Mouse (Mus musculus): ENCODE data around the gene Sbno2.

Sbno2 gene

GRCm38 (mm10) chr10:80035148-80035547, 70.2 kb downstream of the Sbno2 start:
- ChIA-PET CTCF (interaction anchor here in 3 of 4 experiments (0.9 to 2.2 kb wide), 6 partner anchors 8 to 151 kb away, joined by 3 to 6 read pairs (median 4); no protein-coding TSS in a partner anchor), POLR2A (interaction anchor here (0.5 to 29.7 kb wide), 23 partner anchors 8 to 181 kb away, joined by 3 to 849 read pairs (median 5); partner anchors contain the start of genes Gpx4 (in 3 of the 4), 1600002K03Rik (in 1 of the 4), Arhgap45 (in 1 of the 4) and Cnn2 (in 1 of the 4))

- POLR2A ChIA-PET: interaction anchor here in 3 of 4 experiments (0.5 to 29.7 kb wide), 33 partner anchors 8 to 134 kb away, joined by 3 to 849 read pairs (median 5); partner anchors contain the start of genes Gpx4 (in 3 of the 3), Wdr18 (in 2 of the 3), Arhgap45 (in 1 of the 3) and Cbarp (in 1 of the 3)
- CTCF ChIA-PET: interaction anchor here (0.6 to 2.3 kb wide), 19 partner anchors 10 to 1491 kb away, joined by 3 to 16 read pairs (median 3); partner anchors contain the start of genes Fgf22 (in 1 of the 4) and Tmem259 (in 1 of the 4)
These were observed 71.6 kb downstream of the Sbno2 start for GRCm38 (mm10) chr10:80033511-80034391.

GRCm38 (mm10) chr10:80032799-80033480, 72.4 kb downstream of the Sbno2 start:
- CTCF ChIA-PET: interaction anchor here in 3 of 4 experiments (0.6 to 2.3 kb wide), 8 partner anchors 9 to 628 kb away, joined by 3 to 16 read pairs (median 3); partner anchors contain the start of genes Fgf22 (in 1 of the 3) and Tmem259 (in 1 of the 3)
- POLR2A ChIA-PET: interaction anchor here (0.5 to 29.7 kb wide), 30 partner anchors 9 to 232 kb away, joined by 3 to 849 read pairs (median 6); partner anchors contain the start of genes Gpx4 (in 3 of the 4), Wdr18 (in 2 of the 4), Arhgap45 (in 1 of the 4) and Cbarp (in 1 of the 4)

- CTCF ChIA-PET: interaction anchor here in 3 of 4 experiments (0.6 to 1.8 kb wide), 8 partner anchors 10 to 560 kb away, joined by 3 to 9 read pairs (median 4); partner anchors contain the start of gene Abhd17a (in 1 of the 3)
These were observed 74.6 kb downstream of the Sbno2 start for GRCm38 (mm10) chr10:80030736-80031135.

GRCm38 (mm10) chr10:80030191-80030590, 75.2 kb downstream of the Sbno2 start:
- ChIA-PET POLR2A (interaction anchor here (0.6 to 29.7 kb wide), 19 partner anchors 11 to 831 kb away, joined by 3 to 849 read pairs (median 4); partner anchors contain the start of genes Gpx4 (in 3 of the 4), Tmem259 (in 2 of the 4), Arhgap45 (in 1 of the 4) and Polr2e (in 1 of the 4)), CTCF (interaction anchor here in 3 of 4 experiments (0.6 to 3.6 kb wide), 5 partner anchors 27 to 560 kb away, joined by 3 to 13 read pairs (median 5); partner anchors contain the start of gene Abhd17a (in 1 of the 3))

More at GRCm38 (mm10) chr10:80030736-80031135, 74.6 kb downstream of the Sbno2 start:
- POLR2A ChIA-PET: interaction anchor here (0.6 to 29.7 kb wide), 21 partner anchors 11 to 807 kb away, joined by 3 to 849 read pairs (median 6); partner anchors contain the start of genes Gpx4 (in 3 of the 4), Tmem259 (in 2 of the 4), Arhgap45 (in 1 of the 4) and Polr2e (in 1 of the 4)

GRCm38 (mm10) chr10:80028521-80028846, 76.9 kb downstream of the Sbno2 start:
- ChIA-PET CTCF (interaction anchor here in 2 of 4 experiments (0.5 to 3.6 kb wide), 11 partner anchors 9 to 290 kb away, joined by 3 to 13 read pairs (median 3); partner anchors contain the start of genes Tmem259 (in 2 of the 2) and Arhgap45 (in 1 of the 2)), POLR2A (interaction anchor here (0.5 to 29.7 kb wide), 46 partner anchors 8 to 888 kb away, joined by 3 to 849 read pairs (median 5); partner anchors contain the start of genes Arhgap45 (in 3 of the 4), Gpx4 (in 3 of the 4), Polr2e (in 2 of the 4) and Tmem259 (in 2 of the 4))

GRCm38 (mm10) chr10:80027681-80028520, 77.5 kb downstream of the Sbno2 start:
- ChIA-PET POLR2A (interaction anchor here (0.5 to 29.7 kb wide), 56 partner anchors 7 to 301 kb away, joined by 3 to 849 read pairs (median 4); partner anchors contain the start of genes Arhgap45 (in 3 of the 4), Gpx4 (in 3 of the 4), Polr2e (in 2 of the 4) and Tmem259 (in 2 of the 4)), CTCF (interaction anchor here in 2 of 4 experiments (0.5 to 3.6 kb wide), 11 partner anchors 8 to 289 kb away, joined by 3 to 13 read pairs (median 3); partner anchors contain the start of gene Tmem259 (in 2 of the 2))

- ChIA-PET POLR2A (interaction anchor here in 3 of 4 experiments (0.6 to 29.7 kb wide), 24 partner anchors 8 to 348 kb away, joined by 3 to 849 read pairs (median 4); partner anchors contain the start of genes Tmem259 (in 3 of the 3), Arhgap45 (in 2 of the 3), Gpx4 (in 2 of the 3) and Polr2e (in 2 of the 3)), CTCF (interaction anchor here in 1 of 4 experiments (0.7 to 2.8 kb wide), 3 partner anchors 12 to 42 kb away, joined by 3 to 9 read pairs (median 3); partner anchors contain the start of gene Tmem259)
These were observed 79.5 kb downstream of the Sbno2 start for GRCm38 (mm10) chr10:80025889-80026288.

GRCm38 (mm10) chr10:80025463-80025862, 79.9 kb downstream of the Sbno2 start:
- CTCF ChIA-PET: interaction anchor here in 1 of 4 experiments (2.8 kb wide), 1 partner anchor 41 kb away, joined by 9 read pairs; the partner anchor contains the start of gene Tmem259
- POLR2A ChIA-PET: interaction anchor here in 3 of 4 experiments (0.6 to 29.7 kb wide), 15 partner anchors 9 to 348 kb away, joined by 3 to 849 read pairs (median 7); partner anchors contain the start of genes Arhgap45 (in 2 of the 3), Gpx4 (in 2 of the 3), Polr2e (in 2 of the 3) and Tmem259 (in 1 of the 3)

GRCm38 (mm10) chr10:80025044-80025347, 80.4 kb downstream of the Sbno2 start:
- ChIA-PET POLR2A (interaction anchor here in 2 of 4 experiments (0.9 to 25.5 kb wide), 6 partner anchors 8 to 40 kb away, joined by 3 to 641 read pairs (median 33); partner anchors contain the start of genes Arhgap45 (in 2 of the 2), Gpx4 (in 1 of the 2), Polr2e (in 1 of the 2) and Tmem259 (in 1 of the 2)), CTCF (interaction anchor here in 1 of 4 experiments (2.8 kb wide), 1 partner anchor 41 kb away, joined by 9 read pairs; the partner anchor contains the start of gene Tmem259)

- ChIA-PET CTCF (interaction anchor here in 3 of 4 experiments (0.6 to 2.8 kb wide), 3 partner anchors 9 to 40 kb away, joined by 3 to 16 read pairs (median 9); partner anchors contain the start of gene Tmem259 (in 1 of the 3)), POLR2A (interaction anchor here in 3 of 4 experiments (0.6 to 25.5 kb wide), 12 partner anchors 8 to 187 kb away, joined by 3 to 641 read pairs (median 4); partner anchors contain the start of genes Arhgap45 (in 2 of the 3), Cirbp (in 1 of the 3), Gpx4 (in 1 of the 3) and Polr2e (in 1 of the 3))
These were observed 80.9 kb downstream of the Sbno2 start for GRCm38 (mm10) chr10:80024229-80025043.

- ChIA-PET CTCF (interaction anchor here in 3 of 4 experiments (0.6 to 0.9 kb wide), 6 partner anchors 9 to 241 kb away, joined by 3 to 16 read pairs (median 3); no protein-coding TSS in a partner anchor), POLR2A (interaction anchor here in 3 of 4 experiments (0.6 to 25.5 kb wide), 10 partner anchors 7 to 188 kb away, joined by 3 to 641 read pairs (median 4); partner anchors contain the start of genes Arhgap45 (in 1 of the 3), Cirbp (in 1 of the 3), Gpx4 (in 1 of the 3) and Polr2e (in 1 of the 3))
These were observed 81.6 kb downstream of the Sbno2 start for GRCm38 (mm10) chr10:80023758-80024157.

GRCm38 (mm10) chr10:80022806-80023205, 82.6 kb downstream of the Sbno2 start:
- ChIA-PET POLR2A (interaction anchor here (0.6 to 25.5 kb wide), 6 partner anchors 8 to 27 kb away, joined by 3 to 641 read pairs (median 6); partner anchors contain the start of genes Gpx4 (in 1 of the 4) and Polr2e (in 1 of the 4)), CTCF (interaction anchor here in 2 of 4 experiments (0.6 to 0.9 kb wide), 3 partner anchors 32 to 1979 kb away, joined by 3 to 14 read pairs (median 4); no protein-coding TSS in a partner anchor)

GRCm38 (mm10) chr10:80022164-80022563, 83.2 kb downstream of the Sbno2 start:
- POLR2A ChIA-PET: no interaction called here
- CTCF ChIA-PET: no interaction called here
